Mouse (Mus musculus) induced T-regulatory cell, adult 2 months (primary cell): Measurements from ENCODE around the gene 5730596B20Rik.

Experiments used
- DNase-seq: peaks from one replicate; pipeline ENCODE4 v3.0.0-alpha.2; 2012; ENCODE audit warnings: low read depth

5730596B20Rik gene

GRCm38 (mm10) chr6:52213119-52213986 lies 36.1 kb downstream of the 5730596B20Rik start, which contains the start of the genes Hoxa3 and Gm28308:
Gene Hoxa3 (minus strand): TSS chr6:52213336.
Gene Gm28308 (minus strand): TSS chr6:52213339.
- no peak for DNase-seq

GRCm38 (mm10) chr6:52214271-52214670 lies 37.0 kb downstream of the 5730596B20Rik start:
- DNase-seq, result no peak

- DNase-seq, result peak; percentile 6
Measured at GRCm38 (mm10) chr6:52215070-52215469, 37.8 kb downstream of the 5730596B20Rik start.

GRCm38 (mm10) chr6:52215771-52216535 lies 38.7 kb downstream of the 5730596B20Rik start:
- DNase-seq, result peak; percentile 15

- no peak for DNase-seq
Measured at GRCm38 (mm10) chr6:52216691-52217458, 39.6 kb downstream of the 5730596B20Rik start.

- DNase-seq, result peak; percentile 56
Measured at GRCm38 (mm10) chr6:52217459-52217768, 40.1 kb downstream of the 5730596B20Rik start.

GRCm38 (mm10) chr6:52217895-52218642 lies 40.8 kb downstream of the 5730596B20Rik start:
- peak; percentile 17 for DNase-seq

- peak; percentile 8 for DNase-seq
Measured at GRCm38 (mm10) chr6:52218643-52219215, 41.4 kb downstream of the 5730596B20Rik start.

GRCm38 (mm10) chr6:52219234-52219942 lies 42.1 kb downstream of the 5730596B20Rik start:
- peak; percentile 20 for DNase-seq

GRCm38 (mm10) chr6:52220003-52220864 lies 42.9 kb downstream of the 5730596B20Rik start:
- peak; percentile 28 for DNase-seq

- peak; percentile 47 for DNase-seq
Measured at GRCm38 (mm10) chr6:52220865-52221310, 43.6 kb downstream of the 5730596B20Rik start.

- peak; percentile 88 for DNase-seq
Measured at GRCm38 (mm10) chr6:52221337-52221992, 44.2 kb downstream of the 5730596B20Rik start, which contains the start of gene Hoxa7. Gene Hoxa7 (minus strand): TSS chr6:52221854.

- DNase-seq, result peak; percentile 19
Measured at GRCm38 (mm10) chr6:52221993-52222685, 44.8 kb downstream of the 5730596B20Rik start.

- no peak for DNase-seq
Measured at GRCm38 (mm10) chr6:52222729-52223128, 45.4 kb downstream of the 5730596B20Rik start.

GRCm38 (mm10) chr6:52223939-52224760 lies 46.9 kb downstream of the 5730596B20Rik start:
- DNase-seq, result peak; percentile 21

- DNase-seq, result peak; percentile 6
Measured at GRCm38 (mm10) chr6:52224895-52225611, 47.8 kb downstream of the 5730596B20Rik start.
